9 mouse cellular contexts compared by ENCODE assay signal in genomic region chr15:99583463-99584344, GRCm38 (mm10). TPM values are rescaled to one million over a fixed set of nuclear protein-coding genes. Genes with fewer than 3 reads are reported as not detected.
DNase-seq lines count a peak whose midpoint lies in the region; ATAC-seq and TF ChIP-seq lines count a peak whose summit lies in the region.
"Had no signal": no experiment of that assay in that cellular context is flagged by ENCODE, and none has a peak within 500 bp of the region (broad histone marks: within the 10 kb centered on the region; RNA-seq: fewer than 3 reads in every experiment).

No protein-coding gene starts in this region.

- H3K4me2 ChIP-seq in heart, postnatal 0 days (ENCODE audit: low read depth, low read length) = peak overlapping the region; percentile 50

- no peak for TF ChIP-seq EP300 in heart, postnatal 0 days (IDR thresholded peaks at IDR 0.05; ENCODE audit: low read depth)

- peak; percentile 15; the same call in 1 of the 2 replicates for TF ChIP-seq CTCF in layer of hippocampus, adult 2 months (conservative IDR thresholded peaks at IDR 0.05)
- TF ChIP-seq CTCF in heart, postnatal 0 days (IDR thresholded peaks at IDR 0.05; ENCODE audit: low read depth) = no peak

- 3% methylated on average over 54 of the region's 54 CpGs for WGBS in embryonic facial prominence, embryonic 10.5 days
- WGBS in heart, postnatal 0 days = 2% methylated on average over 53 of the region's 54 CpGs
- 2% methylated on average over 53 of the region's 54 CpGs for WGBS in midbrain, embryonic 10.5 days

- peak overlapping the region; percentile 23; the same call in 1 of the 2 replicates for H3K4me3 ChIP-seq in layer of hippocampus, adult 2 months
- H3K4me3 ChIP-seq in embryonic facial prominence, embryonic 10.5 days = peak overlapping the region; percentile 52
- peak overlapping the region; percentile 39 for H3K4me3 ChIP-seq in heart, postnatal 0 days (ENCODE audit: low read depth, low read length)
- H3K4me3 ChIP-seq in midbrain, embryonic 10.5 days = peak overlapping the region; percentile 49

- no peak overlapping the region for H3K9ac ChIP-seq in heart, postnatal 0 days (replicated peaks; ENCODE audit: low read depth, low read length)

- no peaks in the 10 kb centered on the region for H3K9me3 ChIP-seq in embryonic facial prominence, embryonic 10.5 days
- no peaks in the 10 kb centered on the region for H3K9me3 ChIP-seq in heart, postnatal 0 days (replicated peaks; ENCODE audit: control insufficient read depth, low read length)
- H3K9me3 ChIP-seq in midbrain, embryonic 10.5 days (replicated peaks) = no peaks in the 10 kb centered on the region

- DNase-seq in layer of hippocampus, adult 2 months (ENCODE audit: low spot score in 2 of 2) = no peak
- DNase-seq in layer of hippocampus, adult 11-12 months (ENCODE audit: low spot score) = no peak
- peak; percentile 74 for DNase-seq in embryonic facial prominence, embryonic 10.5 days (ENCODE audit: low spot score)
- DNase-seq in heart, postnatal 0 days (ENCODE audit: low spot score) = peak; percentile 23
- DNase-seq in kidney, postnatal 4 days = peak; percentile 67 to 75
- DNase-seq in midbrain, embryonic 10.5 days (ENCODE audit: low spot score) = peak; percentile 69
- DNase-seq in right cerebral cortex, postnatal 36 days (ENCODE audit: low spot score in 2 of 2) = no peak
- DNase-seq in layer of hippocampus, adult 8-10 months (ENCODE audit: low spot score in 2 of 2) = no peak

- no peak overlapping the region for H3K27ac ChIP-seq in layer of hippocampus, adult 2 months
- H3K27ac ChIP-seq in embryonic facial prominence, embryonic 10.5 days (replicated peaks) = peak overlapping the region; percentile 40; the same call in 1 of the 2 replicates
- no peak overlapping the region for H3K27ac ChIP-seq in heart, postnatal 0 days (ENCODE audit: low read depth)
- peak overlapping the region; percentile 24 for H3K27ac ChIP-seq in midbrain, embryonic 10.5 days (replicated peaks)

- H3K36me3 ChIP-seq in embryonic facial prominence, embryonic 10.5 days (replicated peaks) = no peaks in the 10 kb centered on the region
- H3K36me3 ChIP-seq in heart, postnatal 0 days (replicated peaks; ENCODE audit: control insufficient read depth, insufficient read depth, low read length) = no peaks in the 10 kb centered on the region
- H3K36me3 ChIP-seq in midbrain, embryonic 10.5 days = no peaks in the 10 kb centered on the region

- H3K4me1 ChIP-seq in embryonic facial prominence, embryonic 10.5 days = peaks cover 27% of the 10 kb centered on the region
- H3K4me1 ChIP-seq in heart, postnatal 0 days (ENCODE audit: control insufficient read depth, insufficient read depth) = peaks cover 13% of the 10 kb centered on the region; the same call in 1 of the 2 replicates
- H3K4me1 ChIP-seq in midbrain, embryonic 10.5 days = peaks cover 32% of the 10 kb centered on the region

- ATAC-seq in heart, postnatal 0 days (ENCODE audit: insufficient read depth, low read depth) = peak; percentile 55

- peaks cover 100% of the 10 kb centered on the region for H3K27me3 ChIP-seq in embryonic facial prominence, embryonic 10.5 days (replicated peaks; ENCODE audit: low read depth, poor library complexity, severe bottlenecking)
- peaks cover 93% of the 10 kb centered on the region for H3K27me3 ChIP-seq in heart, postnatal 0 days (ENCODE audit: control insufficient read depth, insufficient read depth, low read length)
- H3K27me3 ChIP-seq in midbrain, embryonic 10.5 days (ENCODE audit: low read depth, poor library complexity, severe bottlenecking) = peaks cover 100% of the 10 kb centered on the region
- H3K27me3 ChIP-seq: Patski had no signal

RNA-seq across cellular contexts. Expression of gene Aqp2, which starts 4.8 kb away (rescaled TPM):
- not detected for total RNA-seq in layer of hippocampus, adult 2 months (2021)
- polyA plus RNA-seq in embryonic facial prominence, embryonic 10.5 days (2016; fragmentation: Nextera tagmentation; extraction: Ambion mirVana) = not detected in 2 replicates
- total RNA-seq in heart, postnatal 0 days (2014; rRNA removed; ENCODE audit: low replicate concordance) = not detected in 2 replicates
- polyA plus RNA-seq in heart, postnatal 0 days (2015; fragmentation: Nextera tagmentation; extraction: Ambion mirVana) = not detected in 2 replicates
- not detected in 2 replicates for polyA plus RNA-seq in midbrain, embryonic 10.5 days (2016; fragmentation: Nextera tagmentation; extraction: Ambion mirVana)
- total RNA-seq in layer of hippocampus, adult 8-10 months (2022) = under 1 TPM in 1 of 4 experiments, not detected in 3; 0.32 TPM
- polyA plus RNA-seq: Patski had no signal

RNA-seq across cellular contexts. Expression of gene Aqp5, which starts 6.9 kb away (rescaled TPM):
- total RNA-seq in layer of hippocampus, adult 2 months (2021) = not detected
- polyA plus RNA-seq in embryonic facial prominence, embryonic 10.5 days (2016; fragmentation: Nextera tagmentation; extraction: Ambion mirVana) = 0.10 TPM in 1 of 2 replicates, not detected in the other
- not detected in 2 replicates for total RNA-seq in heart, postnatal 0 days (2014; rRNA removed; ENCODE audit: low replicate concordance)
- 0.25 and 0.40 TPM in 2 replicates for polyA plus RNA-seq in heart, postnatal 0 days (2015; fragmentation: Nextera tagmentation; extraction: Ambion mirVana)
- 0.61 TPM in 1 of 2 replicates, not detected in the other for polyA plus RNA-seq in midbrain, embryonic 10.5 days (2016; fragmentation: Nextera tagmentation; extraction: Ambion mirVana)
- total RNA-seq in layer of hippocampus, adult 8-10 months (2022) = not detected

RNA-seq across cellular contexts. Expression of gene Aqp6, which starts 17.5 kb away (rescaled TPM):
- total RNA-seq in layer of hippocampus, adult 2 months (2021) = under 1 TPM in 1 of 2 experiments, not detected in 1; 0.26 TPM
- polyA plus RNA-seq in embryonic facial prominence, embryonic 10.5 days (2016; fragmentation: Nextera tagmentation; extraction: Ambion mirVana) = 0.10 TPM in 1 of 2 replicates, not detected in the other
- not detected in 2 replicates for total RNA-seq in heart, postnatal 0 days (2014; rRNA removed; ENCODE audit: low replicate concordance)
- polyA plus RNA-seq in heart, postnatal 0 days (2015; fragmentation: Nextera tagmentation; extraction: Ambion mirVana) = not detected in 2 replicates
- 0.16 TPM in 1 of 2 replicates, not detected in the other for polyA plus RNA-seq in midbrain, embryonic 10.5 days (2016; fragmentation: Nextera tagmentation; extraction: Ambion mirVana)
- total RNA-seq in layer of hippocampus, adult 8-10 months (2022) = under 1 TPM in 1 of 4 experiments, not detected in 3; 0.36 TPM
- polyA plus RNA-seq: Patski had no signal

RNA-seq across cellular contexts. Expression of gene Faim2, which starts 55.7 kb away (rescaled TPM):
- 100 to 1,000 TPM; 394 to 431 TPM for total RNA-seq in layer of hippocampus, adult 2 months (2021)
- polyA plus RNA-seq in embryonic facial prominence, embryonic 10.5 days (2016; fragmentation: Nextera tagmentation; extraction: Ambion mirVana) = 0.45 and 0.74 TPM in 2 replicates
- not detected in 2 replicates for total RNA-seq in heart, postnatal 0 days (2014; rRNA removed; ENCODE audit: low replicate concordance)
- 0.11 TPM in 1 of 2 replicates, not detected in the other for polyA plus RNA-seq in heart, postnatal 0 days (2015; fragmentation: Nextera tagmentation; extraction: Ambion mirVana)
- polyA plus RNA-seq in midbrain, embryonic 10.5 days (2016; fragmentation: Nextera tagmentation; extraction: Ambion mirVana) = 0.86 and 1.1 TPM in 2 replicates
- 100 to 1,000 TPM; 370 to 420 (median 399) TPM for total RNA-seq in layer of hippocampus, adult 8-10 months (2022)

Comparison
In these comparisons a context has a peak if more than half of its experiments do, and no peak if none do; other contexts are left out.
1. DNase-seq: peak in embryonic facial prominence, embryonic 10.5 days (single experiment), heart, postnatal 0 days (single experiment), kidney, postnatal 4 days (2 of 2) and midbrain, embryonic 10.5 days (single experiment); none in layer of hippocampus, adult 2 months (0 of 2), layer of hippocampus, adult 11-12 months (single experiment), right cerebral cortex, postnatal 36 days (0 of 2) and layer of hippocampus, adult 8-10 months (0 of 2).
2. H3K27ac ChIP-seq: peak in embryonic facial prominence, embryonic 10.5 days (single experiment) and midbrain, embryonic 10.5 days (single experiment); none in layer of hippocampus, adult 2 months (single experiment) and heart, postnatal 0 days (single experiment).
3. Peak in every context shown above with its lines, with median percentiles within 50 percentile points of each other: H3K4me3 ChIP-seq.